Mouse (Mus musculus): ENCODE results near the gene Srsf7.

- TF ChIP-seq POLR2A (IDR thresholded peaks at IDR 0.05; ENCODE audit: borderline replicate concordance, low read depth, low read length) (no peak), CTCF (IDR thresholded peaks at IDR 0.05; ENCODE audit: low read depth, low read length) (no peak)
Measured at GRCm38 (mm10) chr17:80173708-80174107, 33.4 kb downstream of the Srsf7 start.
